Mouse (Mus musculus): ENCODE data around the gene Il24. TPM values are rescaled to one million over a fixed set of nuclear protein-coding genes. Genes with fewer than 3 reads are reported as not detected.

Gene Il24
- polyA plus RNA-seq, 1 experiment from 2014 or later: not detected

- no peak for ATAC-seq (ENCODE audit: insufficient number of reproducible peaks, insufficient read depth, low FRiP score, low read depth)
- H3K36me3 ChIP-seq (ENCODE audit: control insufficient read depth, insufficient read depth, low read length): no peaks in the 10 kb centered on the region
- 68% methylated on average over 5 of the region's 5 CpGs for WGBS
- no peak overlapping the region for H3K4me3 ChIP-seq (ENCODE audit: control insufficient read depth in 1 of 2, insufficient read depth in 1 of 2, low read depth in 1 of 2, low read length in 2 of 2)
- peaks cover 6 to 9% of the 10 kb centered on the region in 2 experiments for H3K4me1 ChIP-seq (ENCODE audit: control insufficient read depth in 2 of 2, insufficient read depth in 2 of 2, low read length in 2 of 2)
- 0 out of 2 replicates have a peak, but pooled peaks cover 3% of the 10 kb centered on the region for H3K27me3 ChIP-seq (ENCODE audit: control insufficient read depth, insufficient read depth, low read length)
- no peak overlapping the region for H3K27ac ChIP-seq (replicated peaks in 1 of 2; ENCODE audit: control insufficient read depth in 1 of 2, insufficient read depth in 1 of 2, low read depth in 2 of 2, low read length in 2 of 2)
- H3K9ac ChIP-seq (ENCODE audit: low read length): no peak overlapping the region
- H3K4me2 ChIP-seq (ENCODE audit: low read length): no peak overlapping the region
- no peaks in the 10 kb centered on the region for H3K9me3 ChIP-seq (ENCODE audit: control insufficient read depth, low read length)
Observed at GRCm38 (mm10) chr1:130832230-130833149, 54.8 kb downstream of the Il24 start.

Other genes with a start within 250 kb of the Il24 start
- not detected in 2 replicates for gene C4bp, start 225.8 kb downstream of the Il24 start, polyA plus RNA-seq (2014; fragmentation: Nextera tagmentation; extraction: Ambion mirVana)
- not detected in 2 replicates for gene Gm29427, start 171.7 kb downstream of the Il24 start, polyA plus RNA-seq (2014; fragmentation: Nextera tagmentation; extraction: Ambion mirVana)
- gene Yod1, start 170.1 kb downstream of the Il24 start, polyA plus RNA-seq (2014; fragmentation: Nextera tagmentation; extraction: Ambion mirVana): 7.1 and 8.5 TPM in 2 replicates
- gene Pfkfb2, start 158.2 kb downstream of the Il24 start, polyA plus RNA-seq (2014; fragmentation: Nextera tagmentation; extraction: Ambion mirVana): 6.1 and 6.2 TPM in 2 replicates
- 0.81 and 1.2 TPM in 2 replicates for gene AA986860, start 155.5 kb downstream of the Il24 start, polyA plus RNA-seq (2014; fragmentation: Nextera tagmentation; extraction: Ambion mirVana)
- gene Fcamr, start 86.6 kb downstream of the Il24 start, polyA plus RNA-seq (2014; fragmentation: Nextera tagmentation; extraction: Ambion mirVana): 0.26 TPM in 1 of 2 replicates, not detected in the other
- gene Pigr, start 60.8 kb downstream of the Il24 start, polyA plus RNA-seq (2014; fragmentation: Nextera tagmentation; extraction: Ambion mirVana): 0.05 TPM in 1 of 2 replicates, not detected in the other
- gene Fcmr, start 21.8 kb downstream of the Il24 start, polyA plus RNA-seq (2014; fragmentation: Nextera tagmentation; extraction: Ambion mirVana): 2.0 and 4.4 TPM in 2 replicates
- gene Il20, start 24.0 kb upstream of the Il24 start, polyA plus RNA-seq (2014; fragmentation: Nextera tagmentation; extraction: Ambion mirVana): not detected in 2 replicates
- not detected in 2 replicates for gene Il19, start 52.7 kb upstream of the Il24 start, polyA plus RNA-seq (2014; fragmentation: Nextera tagmentation; extraction: Ambion mirVana)
- gene Il10, start 132.4 kb upstream of the Il24 start, polyA plus RNA-seq (2014; fragmentation: Nextera tagmentation; extraction: Ambion mirVana): not detected in 2 replicates
- gene Mapkapk2, start 210.4 kb upstream of the Il24 start, polyA plus RNA-seq (2014; fragmentation: Nextera tagmentation; extraction: Ambion mirVana): 59.9 and 96.1 TPM in 2 replicates

All from heart, embryonic 14.5 days (tissue).